ENCODE assay signal across 8 mouse cellular contexts in the genomic region with DNA sequence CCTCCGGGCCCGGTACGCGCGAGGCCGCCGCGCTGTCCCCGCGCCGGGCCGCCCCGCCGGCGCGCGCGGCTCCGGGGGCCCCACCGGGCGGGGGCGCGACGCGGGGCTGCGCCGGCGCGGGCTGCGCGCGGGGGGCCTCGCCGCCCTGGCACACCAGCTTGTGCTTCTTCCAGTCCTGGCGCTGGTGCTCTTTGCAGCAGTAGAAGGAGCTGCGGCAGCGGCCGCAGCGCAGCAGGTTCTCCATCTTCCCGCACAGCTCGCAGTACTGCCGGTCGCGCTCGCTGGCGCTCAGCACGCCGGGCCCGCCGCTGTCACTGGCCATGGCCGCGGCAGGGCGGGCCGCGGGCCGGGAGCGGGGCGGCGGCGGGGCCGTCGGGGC. TPM values are rescaled to one million over a fixed set of nuclear protein-coding genes. Genes with fewer than 3 reads are reported as not detected.
A peak's percentile ranks its signal among the peaks of the same experiment; 100 is the strongest.
DNase-seq lines count a peak whose midpoint lies in the region; ATAC-seq and TF ChIP-seq lines count a peak whose summit lies in the region.

No protein-coding gene starts in this region.

- peak overlapping the region; percentile 92 for H3K9ac ChIP-seq in heart, embryonic 14.5 days (ENCODE audit: low read length)
- H3K9ac ChIP-seq in liver, embryonic 13.5 days = peak overlapping the region; percentile 81

- H3K9me3 ChIP-seq in erythroblast, embryonic 14.5 days (ENCODE audit: control insufficient read depth, low read length) = no peaks in the 10 kb centered on the region
- no peaks in the 10 kb centered on the region for H3K9me3 ChIP-seq in heart, embryonic 14.5 days (ENCODE audit: control insufficient read depth, low read length)
- H3K9me3 ChIP-seq in liver, embryonic 13.5 days (replicated peaks) = no peaks in the 10 kb centered on the region

- H3K27ac ChIP-seq in testis, adult 2 months (ENCODE audit: control insufficient read depth, insufficient read depth, low read depth, low read length) = peak overlapping the region; percentile 66; the same call in 1 of the 2 replicates
- peak overlapping the region; percentile 97 to 99 for H3K27ac ChIP-seq in heart, embryonic 14.5 days (replicated peaks in 1 of 2; ENCODE audit: control insufficient read depth in 1 of 2, insufficient read depth in 1 of 2, low read depth in 2 of 2, low read length in 2 of 2)
- peak overlapping the region; percentile 73 for H3K27ac ChIP-seq in liver, embryonic 13.5 days

- H3K36me3 ChIP-seq in erythroblast, embryonic 14.5 days (ENCODE audit: control insufficient read depth) = peaks cover 2% of the 10 kb centered on the region; the same call in 1 of the 2 replicates
- no peaks in the 10 kb centered on the region for H3K36me3 ChIP-seq in testis, adult 2 months (ENCODE audit: control insufficient read depth, insufficient read depth, low read length)
- no peaks in the 10 kb centered on the region for H3K36me3 ChIP-seq in heart, embryonic 14.5 days (ENCODE audit: control insufficient read depth, insufficient read depth, low read length)
- H3K36me3 ChIP-seq in liver, embryonic 13.5 days = no peaks in the 10 kb centered on the region

- H3K4me1 ChIP-seq in erythroblast, embryonic 14.5 days (ENCODE audit: control insufficient read depth) = peaks cover 39% of the 10 kb centered on the region
- H3K4me1 ChIP-seq in testis, adult 2 months (ENCODE audit: control insufficient read depth, insufficient read depth, low read length) = peaks cover 12% of the 10 kb centered on the region
- H3K4me1 ChIP-seq in heart, embryonic 14.5 days (ENCODE audit: control insufficient read depth in 2 of 2, insufficient read depth in 2 of 2, low read length in 2 of 2) = peaks cover 12 to 45% of the 10 kb centered on the region in 2 experiments
- H3K4me1 ChIP-seq in liver, embryonic 13.5 days (replicated peaks) = peaks cover 56% of the 10 kb centered on the region

- no peak for TF ChIP-seq CTCF in testis, adult 2 months (IDR thresholded peaks at IDR 0.05; ENCODE audit: control insufficient read depth, insufficient read depth, insufficient replicate concordance, low read depth, low read length)

- H3K27me3 ChIP-seq in erythroblast, embryonic 14.5 days (ENCODE audit: control insufficient read depth) = peaks cover 34% of the 10 kb centered on the region
- no peaks in the 10 kb centered on the region for H3K27me3 ChIP-seq in testis, adult 2 months (ENCODE audit: control insufficient read depth, insufficient read depth, low read length)
- H3K27me3 ChIP-seq in heart, embryonic 14.5 days (ENCODE audit: control insufficient read depth, insufficient read depth, low read length) = no peaks in the 10 kb centered on the region
- H3K27me3 ChIP-seq in liver, embryonic 13.5 days = peaks cover 24% of the 10 kb centered on the region

- peak overlapping the region; percentile 74 for H3K4me2 ChIP-seq in heart, embryonic 14.5 days (ENCODE audit: low read length)
- peak overlapping the region; percentile 93 for H3K4me2 ChIP-seq in liver, embryonic 13.5 days

- no peak for DNase-seq in testis, postnatal 14 days (ENCODE audit: low spot score)
- no peak for DNase-seq in liver, embryonic 13.5 days
- DNase-seq in retina, embryonic 14.5 days (ENCODE audit: low spot score) = peak; percentile 51
- no peak for DNase-seq in spleen, postnatal 4 days (ENCODE audit: low spot score in 2 of 2)

- H3K4me3 ChIP-seq in erythroblast, embryonic 14.5 days (replicated peaks) = peak overlapping the region; percentile 86
- peak overlapping the region; percentile 89 for H3K4me3 ChIP-seq in testis, adult 2 months (ENCODE audit: control insufficient read depth, low read depth, low read length)
- peak overlapping the region; percentile 87 to 94 for H3K4me3 ChIP-seq in heart, embryonic 14.5 days (ENCODE audit: control insufficient read depth in 1 of 2, insufficient read depth in 1 of 2, low read depth in 1 of 2, low read length in 2 of 2)
- peak overlapping the region; percentile 76 for H3K4me3 ChIP-seq in liver, embryonic 13.5 days (replicated peaks)

- no peak for ATAC-seq in erythroblast, adult 5-6 weeks (replicated peaks; ENCODE audit: low FRiP score, poor library complexity, severe bottlenecking)
- ATAC-seq in heart, embryonic 14.5 days (ENCODE audit: insufficient number of reproducible peaks, insufficient read depth, low FRiP score, low read depth) = peak; percentile 9; the same call in 1 of the 2 replicates
- peak; percentile 12 for ATAC-seq in liver, embryonic 13.5 days (ENCODE audit: low read depth)

- TF ChIP-seq POLR2A in testis, adult 2 months (IDR thresholded peaks at IDR 0.05; ENCODE audit: control insufficient read depth, low read depth, low read length) = no peak

- under 1% methylated on average over 51 of the region's 62 CpGs for WGBS in heart, embryonic 14.5 days
- under 1% methylated on average over 62 of the region's 62 CpGs for WGBS in liver, embryonic 13.5 days (ENCODE audit: insufficient replicate concordance)

RNA-seq across cellular contexts. Expression of gene Egln1, which starts 0.4 kb away (rescaled TPM):
- 0.56 and 0.81 TPM in 2 replicates for polyA plus RNA-seq in erythroblast, embryonic 14.5 days (2012)
- total RNA-seq in erythroblast, adult 5-6 weeks (2015; ENCODE audit: low replicate concordance) = 2.9 and 4.8 TPM in 2 replicates
- total RNA-seq in erythroblast, adult 5-6 weeks (2017; ENCODE audit: low replicate concordance) = 2.4 and 5.6 TPM in 2 replicates
- polyA plus RNA-seq in testis, adult 2 months (2012; rRNA removed) = 3.8 and 4.2 TPM in 2 replicates
- 25.5 and 26.0 TPM in 2 replicates for polyA plus RNA-seq in heart, embryonic 14.5 days (2014; fragmentation: Nextera tagmentation; extraction: Ambion mirVana)
- 2.7 TPM in 2 replicates for polyA plus RNA-seq in liver, embryonic 13.5 days (2015; fragmentation: Nextera tagmentation; extraction: Ambion mirVana)

RNA-seq across cellular contexts. Expression of gene Sprtn, which starts 51.0 kb away (rescaled TPM):
- 0.20 and 0.28 TPM in 2 replicates for polyA plus RNA-seq in erythroblast, embryonic 14.5 days (2012)
- total RNA-seq in erythroblast, adult 5-6 weeks (2015; ENCODE audit: low replicate concordance) = 2.9 and 10.2 TPM in 2 replicates
- total RNA-seq in erythroblast, adult 5-6 weeks (2017; ENCODE audit: low replicate concordance) = 8.5 TPM in 2 replicates
- 119 and 129 TPM in 2 replicates for polyA plus RNA-seq in testis, adult 2 months (2012; rRNA removed)
- polyA plus RNA-seq in heart, embryonic 14.5 days (2014; fragmentation: Nextera tagmentation; extraction: Ambion mirVana) = 6.5 and 6.8 TPM in 2 replicates
- polyA plus RNA-seq in liver, embryonic 13.5 days (2015; fragmentation: Nextera tagmentation; extraction: Ambion mirVana) = 6.1 and 7.5 TPM in 2 replicates

RNA-seq across cellular contexts. Expression of gene Exoc8, which starts 51.2 kb away (rescaled TPM):
- polyA plus RNA-seq in erythroblast, embryonic 14.5 days (2012) = 0.10 and 0.18 TPM in 2 replicates
- total RNA-seq in erythroblast, adult 5-6 weeks (2015; ENCODE audit: low replicate concordance) = 3.3 and 4.4 TPM in 2 replicates
- total RNA-seq in erythroblast, adult 5-6 weeks (2017; ENCODE audit: low replicate concordance) = 3.9 and 7.7 TPM in 2 replicates
- polyA plus RNA-seq in testis, adult 2 months (2012; rRNA removed) = 13.1 and 13.8 TPM in 2 replicates
- polyA plus RNA-seq in heart, embryonic 14.5 days (2014; fragmentation: Nextera tagmentation; extraction: Ambion mirVana) = 5.8 and 6.5 TPM in 2 replicates
- polyA plus RNA-seq in liver, embryonic 13.5 days (2015; fragmentation: Nextera tagmentation; extraction: Ambion mirVana) = 4.2 and 4.5 TPM in 2 replicates

Comparison
In these comparisons a context has a peak if more than half of its experiments do, and no peak if none do; other contexts are left out.
1. RNA of gene Sprtn, which starts 51.0 kb away (polyA plus RNA-seq): 119 to 129 TPM in testis, adult 2 months; 6.5 to 6.8 TPM in heart, embryonic 14.5 days, 6.1 to 7.5 TPM in liver, embryonic 13.5 days and 0.20 to 0.28 TPM in erythroblast, embryonic 14.5 days; every median in the first group is over 10 times any median in the second.
2. Peak in every context shown above with its lines, with median percentiles within 50 percentile points of each other: H3K4me3 ChIP-seq and H3K27ac ChIP-seq.